16 mouse cellular contexts compared by ENCODE assay signal in genomic region chr2:137092523-137093297, GRCm38 (mm10). TPM values are rescaled to one million over a fixed set of nuclear protein-coding genes. Genes with fewer than 3 reads are reported as not detected.
DNase-seq lines count a peak whose midpoint lies in the region; ATAC-seq and TF ChIP-seq lines count a peak whose summit lies in the region.
"Had no signal": no experiment of that assay in that cellular context is flagged by ENCODE, and none has a peak within 500 bp of the region (broad histone marks: within the 10 kb centered on the region; RNA-seq: fewer than 3 reads in every experiment).

No protein-coding gene starts in this region.

- no peak for TF ChIP-seq POLR2A in brain, embryonic 14.5 days (IDR thresholded peaks at IDR 0.05; ENCODE audit: borderline replicate concordance, extremely low read depth, insufficient read depth, insufficient read length, poor library complexity, severe bottlenecking)

- no peaks in the 10 kb centered on the region for H3K27me3 ChIP-seq in forebrain, embryonic 11.5 days (ENCODE audit: control insufficient read depth, insufficient read depth, low read length)
- H3K27me3 ChIP-seq in hindbrain, embryonic 11.5 days (ENCODE audit: control insufficient read depth, insufficient read depth, low read length): no peaks in the 10 kb centered on the region
- H3K27me3 ChIP-seq in midbrain, embryonic 13.5 days: no peaks in the 10 kb centered on the region; the same call in 1 of the 2 replicates
- H3K27me3 ChIP-seq in liver, embryonic 11.5 days (replicated peaks; ENCODE audit: control insufficient read depth, insufficient read depth, low read length): no peaks in the 10 kb centered on the region
- H3K27me3 ChIP-seq: embryonic facial prominence, embryonic 13.5 days; heart, embryonic 15.5 days had no signal

- H3K4me2 ChIP-seq in forebrain, embryonic 11.5 days (ENCODE audit: low read depth, low read length, severe bottlenecking): no peak overlapping the region
- H3K4me2 ChIP-seq in hindbrain, embryonic 11.5 days (replicated peaks; ENCODE audit: low read depth, low read length): no peak overlapping the region
- H3K4me2 ChIP-seq in midbrain, embryonic 13.5 days (replicated peaks): no peak overlapping the region
- no peak overlapping the region for H3K4me2 ChIP-seq in liver, embryonic 11.5 days
- H3K4me2 ChIP-seq: embryonic facial prominence, embryonic 13.5 days; heart, embryonic 15.5 days had no signal

- H3K9me3 ChIP-seq in forebrain, embryonic 11.5 days (ENCODE audit: control insufficient read depth, low read length): no peaks in the 10 kb centered on the region
- no peaks in the 10 kb centered on the region for H3K9me3 ChIP-seq in hindbrain, embryonic 11.5 days (ENCODE audit: control insufficient read depth, low read length)
- no peaks in the 10 kb centered on the region for H3K9me3 ChIP-seq in midbrain, embryonic 13.5 days
- H3K9me3 ChIP-seq in liver, embryonic 11.5 days (ENCODE audit: control insufficient read depth, low read length): no peaks in the 10 kb centered on the region
- H3K9me3 ChIP-seq: embryonic facial prominence, embryonic 13.5 days; heart, embryonic 15.5 days had no signal

- H3K9ac ChIP-seq in forebrain, embryonic 11.5 days (ENCODE audit: low read length): no peak overlapping the region
- no peak overlapping the region for H3K9ac ChIP-seq in hindbrain, embryonic 11.5 days (ENCODE audit: low read depth, low read length)
- no peak overlapping the region for H3K9ac ChIP-seq in midbrain, embryonic 13.5 days (replicated peaks)
- no peak overlapping the region for H3K9ac ChIP-seq in liver, embryonic 11.5 days (ENCODE audit: low read depth, low read length)
- H3K9ac ChIP-seq: embryonic facial prominence, embryonic 13.5 days; heart, embryonic 15.5 days had no signal

- no peak for TF ChIP-seq CTCF in brain, embryonic 14.5 days (IDR thresholded peaks at IDR 0.05; ENCODE audit: borderline replicate concordance, extremely low read depth, insufficient read depth, insufficient read length)

- 26% methylated on average over 10 of the region's 10 CpGs for WGBS in forebrain, embryonic 11.5 days
- 22% methylated on average over 10 of the region's 10 CpGs for WGBS in hindbrain, embryonic 11.5 days
- 14% methylated on average over 10 of the region's 10 CpGs for WGBS in midbrain, embryonic 13.5 days
- 60% methylated on average over 10 of the region's 10 CpGs for WGBS in liver, embryonic 11.5 days

- H3K4me1 ChIP-seq in forebrain, embryonic 11.5 days (replicated peaks; ENCODE audit: control insufficient read depth, insufficient read depth, low read length): peaks cover 13% of the 10 kb centered on the region
- peaks cover 12% of the 10 kb centered on the region for H3K4me1 ChIP-seq in hindbrain, embryonic 11.5 days (replicated peaks; ENCODE audit: control insufficient read depth, insufficient read depth, low read length)
- peaks cover 64% of the 10 kb centered on the region for H3K4me1 ChIP-seq in midbrain, embryonic 13.5 days (replicated peaks)
- H3K4me1 ChIP-seq in liver, embryonic 11.5 days (replicated peaks; ENCODE audit: control insufficient read depth, insufficient read depth, low read length): no peaks in the 10 kb centered on the region

- peaks cover 7% of the 10 kb centered on the region for H3K36me3 ChIP-seq in forebrain, embryonic 11.5 days (ENCODE audit: control insufficient read depth, insufficient read depth, low read length)
- H3K36me3 ChIP-seq in hindbrain, embryonic 11.5 days (ENCODE audit: control insufficient read depth, insufficient read depth, low read length): 0 out of 2 replicates have a peak, but pooled peaks cover 5% of the 10 kb centered on the region
- peaks cover 45% of the 10 kb centered on the region for H3K36me3 ChIP-seq in midbrain, embryonic 13.5 days
- H3K36me3 ChIP-seq in liver, embryonic 11.5 days (ENCODE audit: control insufficient read depth, insufficient read depth, low read length): no peaks in the 10 kb centered on the region

- ATAC-seq in forebrain, embryonic 11.5 days (replicated peaks; ENCODE audit: low FRiP score): peak; percentile 56
- ATAC-seq in hindbrain, embryonic 11.5 days (ENCODE audit: low FRiP score): peak; percentile 65
- ATAC-seq in midbrain, embryonic 13.5 days: peak; percentile 47
- ATAC-seq in liver, embryonic 11.5 days (replicated peaks; ENCODE audit: low FRiP score): no peak

- H3K27ac ChIP-seq in forebrain, embryonic 11.5 days (ENCODE audit: low read depth, low read length): peak overlapping the region; percentile 7; the same call in 1 of the 2 replicates
- H3K27ac ChIP-seq in hindbrain, embryonic 11.5 days (ENCODE audit: low read depth, low read length): peak overlapping the region; percentile 58
- peak overlapping the region; percentile 6; the same call in 1 of the 2 replicates for H3K27ac ChIP-seq in midbrain, embryonic 13.5 days
- no peak overlapping the region for H3K27ac ChIP-seq in liver, embryonic 11.5 days (ENCODE audit: low read depth, low read length)
- H3K27ac ChIP-seq: embryonic facial prominence, embryonic 13.5 days; heart, embryonic 15.5 days had no signal

- peak; percentile 87 for DNase-seq in brain, embryonic 14.5 days (ENCODE audit: low read depth)
- no peak for DNase-seq in forebrain, embryonic 11.5 days (ENCODE audit: low spot score)
- no peak for DNase-seq in hindbrain, embryonic 11.5 days (ENCODE audit: low spot score)
- DNase-seq in liver, embryonic 11.5 days (ENCODE audit: low spot score): no peak
- DNase-seq in layer of hippocampus, postnatal 25 days (ENCODE audit: extremely low spot score in 1 of 2, low spot score in 1 of 2): no peak
- DNase-seq in right cerebral cortex, postnatal 36 days (ENCODE audit: low spot score in 2 of 2): no peak
- no peak for DNase-seq in layer of hippocampus, adult 9-11 months
- DNase-seq: adrenal gland, adult 8-10 months; cerebellum, adult 18-20 months; kidney, adult 18-20 months; kidney, postnatal 36 days; lung, postnatal 10 days had no signal

- no peak overlapping the region for H3K4me3 ChIP-seq in forebrain, embryonic 11.5 days (ENCODE audit: low read depth, low read length)
- H3K4me3 ChIP-seq in hindbrain, embryonic 11.5 days (ENCODE audit: low read depth, low read length): no peak overlapping the region
- H3K4me3 ChIP-seq in midbrain, embryonic 13.5 days (replicated peaks): no peak overlapping the region
- no peak overlapping the region for H3K4me3 ChIP-seq in liver, embryonic 11.5 days (ENCODE audit: low read depth, low read length)
- H3K4me3 ChIP-seq: embryonic facial prominence, embryonic 13.5 days; heart, embryonic 15.5 days; myocyte had no signal

RNA-seq across cellular contexts. Expression of gene Jag1, which starts 23.7 kb away (rescaled TPM):
- polyA plus RNA-seq in brain, embryonic 14.5 days (2012; rRNA removed): 3.6 and 13.0 TPM in 2 replicates
- polyA plus RNA-seq in forebrain, embryonic 11.5 days (2014; fragmentation: Nextera tagmentation; extraction: Ambion mirVana): 19.6 and 20.6 TPM in 2 replicates
- 21.3 and 22.1 TPM in 2 replicates for polyA plus RNA-seq in hindbrain, embryonic 11.5 days (2014; fragmentation: Nextera tagmentation; extraction: Ambion mirVana)
- 22.1 and 27.4 TPM in 2 replicates for polyA plus RNA-seq in midbrain, embryonic 13.5 days (2015; fragmentation: Nextera tagmentation; extraction: Ambion mirVana)
- 4.6 and 4.7 TPM in 2 replicates for polyA plus RNA-seq in liver, embryonic 11.5 days (2014; fragmentation: Nextera tagmentation; extraction: Ambion mirVana)
- 10 to 100 TPM in 1 of 2 experiments, 1 to 10 TPM in 1; 8.3 to 11.3 TPM for total RNA-seq in layer of hippocampus, postnatal 25 days (2021)
